Mouse (Mus musculus) CD4-positive, CD25-positive, alpha-beta regulatory T cell, adult 9 weeks (primary cell): ENCODE results near the gene AA986860. TPM values are rescaled to one million over a fixed set of nuclear protein-coding genes. Genes with fewer than 3 reads are reported as not detected.

Source experiments
- polyA plus RNA-seq: library from polyadenylated mRNA; unstranded; fragments of 100-300 nt; shearing (Covaris generic); gene quantifications from one replicate; pipeline ENCODE4 v1.2.1, GENCODE M21; 2017

AA986860 gene
- 0.71 TPM for polyA plus RNA-seq

DNA sequence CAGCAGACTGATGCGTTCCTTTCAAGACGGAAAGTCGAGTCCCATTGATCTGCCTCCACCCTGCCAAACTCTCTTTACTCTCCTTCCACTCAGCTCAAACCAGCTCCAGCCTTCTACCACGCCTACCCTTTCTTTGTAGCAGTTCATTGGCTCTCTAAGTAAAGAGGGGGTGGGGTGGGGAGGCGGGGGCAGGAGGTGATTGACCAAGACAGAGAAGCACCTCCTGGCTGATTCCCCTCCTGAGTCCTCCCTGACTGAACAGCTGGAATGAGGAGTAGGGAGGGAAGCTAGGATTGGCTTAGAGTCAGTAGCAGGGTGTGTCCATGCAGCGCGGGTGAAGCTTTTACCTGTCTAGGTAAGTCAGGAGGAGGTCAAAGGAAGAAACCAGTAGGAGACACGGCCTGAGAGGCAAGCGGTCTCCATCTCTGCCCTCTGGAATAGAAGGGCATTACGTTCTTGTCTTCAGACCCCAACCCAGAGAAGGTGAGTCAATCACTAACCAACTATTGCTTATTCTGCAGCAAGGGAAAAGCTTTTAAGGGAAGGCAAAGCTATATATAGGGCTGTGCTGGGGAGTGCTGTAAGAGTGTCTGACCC, at the start of gene AA986860:
AA986860 (plus strand) TSS at position 236 of the 597 bp plus-strand sequence.

DNA sequence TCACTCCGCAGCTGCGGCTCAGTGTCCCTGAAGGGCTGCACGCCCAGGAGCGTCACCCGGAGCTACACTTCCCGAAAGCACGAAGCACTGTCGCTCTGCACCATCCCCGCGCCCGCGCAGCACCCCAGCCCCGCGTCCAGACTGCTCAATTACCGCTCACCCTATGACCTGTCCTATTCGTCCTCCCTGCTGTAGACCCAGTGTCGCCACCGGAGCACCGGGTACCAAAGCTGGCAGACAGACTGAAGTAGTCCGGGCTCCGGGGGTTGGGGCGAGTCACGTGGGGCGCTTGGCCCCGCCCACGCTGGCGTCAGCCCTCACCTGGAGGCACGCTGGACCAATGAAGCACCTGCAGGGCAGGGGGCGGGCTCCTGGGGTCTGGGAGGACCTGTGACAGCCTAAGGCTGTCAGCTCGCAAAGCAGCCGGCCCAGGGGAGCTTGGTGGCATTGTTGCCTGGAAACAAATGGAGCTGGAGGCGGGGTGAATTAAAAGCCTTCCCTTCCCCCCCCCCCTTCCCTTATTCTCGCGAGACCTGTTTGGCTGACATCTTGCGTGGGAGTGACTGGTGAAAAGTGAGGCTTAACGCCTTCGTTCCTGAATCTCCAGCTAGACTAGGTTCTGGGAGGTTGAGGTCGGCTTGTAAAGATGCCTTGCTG, 16.1 kb upstream of the AA986860 start, which contains the start of gene Gm29427:
Gm29427 (minus strand) TSS at position 239 of the 657 bp plus-strand sequence.

DNA sequence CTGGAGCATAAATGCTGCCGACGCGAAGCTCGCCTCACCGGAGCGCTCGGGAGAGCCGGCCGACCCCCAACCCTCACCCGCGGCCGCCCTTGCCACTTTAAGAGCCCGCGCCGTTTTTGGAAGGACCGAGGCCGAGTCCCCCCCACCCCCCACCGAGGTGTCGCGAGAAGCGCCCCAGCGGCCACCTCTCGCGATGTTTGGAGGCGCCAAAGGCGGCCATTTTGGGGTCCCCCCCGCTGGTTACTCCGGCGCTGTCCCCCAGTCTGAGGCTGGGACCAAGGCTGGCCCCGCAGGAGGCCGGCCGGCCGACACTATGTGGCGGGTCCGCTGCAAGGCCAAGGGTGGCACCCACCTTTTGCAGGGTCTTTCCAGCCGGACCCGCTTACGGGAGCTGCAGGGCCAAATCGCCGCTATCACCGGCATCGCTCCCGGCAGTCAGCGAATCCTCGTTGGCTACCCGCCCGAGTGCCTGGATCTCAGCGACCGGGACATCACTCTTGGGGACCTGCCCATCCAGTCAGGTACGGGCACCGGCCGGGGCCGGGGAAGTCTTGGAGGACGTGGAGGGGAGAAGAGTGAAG, 14.4 kb upstream of the AA986860 start, which contains the start of gene Yod1:
Yod1 (plus strand) TSS at position 37 of the 581 bp plus-strand sequence.

DNA sequence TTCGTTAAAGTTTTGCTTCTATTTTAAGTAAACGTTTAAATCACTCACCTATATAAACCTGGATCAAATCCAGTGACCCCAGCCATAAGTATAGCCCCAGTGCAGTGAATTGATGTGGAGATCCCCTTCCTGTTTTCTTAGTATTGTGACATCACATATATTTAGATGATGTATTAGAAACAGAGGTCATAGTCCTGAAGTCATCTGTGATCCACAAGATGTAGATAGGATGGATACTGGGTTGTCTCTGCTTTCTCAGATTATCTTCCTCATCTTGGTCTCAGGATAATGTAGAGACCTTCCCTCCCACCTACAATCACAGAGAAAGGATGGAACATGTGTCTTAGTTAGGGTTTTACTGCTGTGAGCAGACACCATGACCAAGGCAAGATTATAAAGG, 2.6 kb upstream of the AA986860 start, which contains the start of gene Pfkfb2:
Pfkfb2 (minus strand) TSS at position 101 of the 400 bp plus-strand sequence.

Other genes with a start within 250 kb of the AA986860 start
- gene Zp3r, start 102.4 kb upstream of the AA986860 start, polyA plus RNA-seq: not detected
- gene C4bp, start 70.3 kb upstream of the AA986860 start, polyA plus RNA-seq: 0.09 TPM
- not detected for gene Gm29427, start 16.2 kb upstream of the AA986860 start, polyA plus RNA-seq
- gene Yod1, start 14.6 kb upstream of the AA986860 start, polyA plus RNA-seq: 7.0 TPM
- gene Pfkfb2, start 2.7 kb upstream of the AA986860 start, polyA plus RNA-seq: 6.1 TPM
- gene Fcamr, start 68.9 kb downstream of the AA986860 start, polyA plus RNA-seq: 0.67 TPM
- gene Pigr, start 94.7 kb downstream of the AA986860 start, polyA plus RNA-seq: 0.14 TPM
- gene Fcmr, start 133.7 kb downstream of the AA986860 start, polyA plus RNA-seq: 5.2 TPM
- not detected for gene Il24, start 155.5 kb downstream of the AA986860 start, polyA plus RNA-seq
- gene Il20, start 179.5 kb downstream of the AA986860 start, polyA plus RNA-seq: not detected
- gene Il19, start 208.1 kb downstream of the AA986860 start, polyA plus RNA-seq: not detected